Mouse (Mus musculus) limb, embryonic 14.5 days (tissue): Measurements from ENCODE around the gene Snw1. TPM values are rescaled to one million over a fixed set of nuclear protein-coding genes. Genes with fewer than 3 reads are reported as not detected.

Source experiments
- ATAC-seq: fragments of 200-750 bp; cut with Nextera tagmentation; 2 replicates; pipeline ENCODE4 v1.8.0; 2017; ENCODE audit warnings: low read depth, moderate number of reproducible peaks, moderate TSS enrichment; ENCODE audit not compliant: low FRiP score
- DNase-seq: peaks from one replicate; pipeline ENCODE4 v3.0.0-alpha.2; 2015; ENCODE audit warnings: low spot score
- H3K27ac ChIP-seq: fragments of 300-500 bp; sonication (generic); replicated peaks from 2 replicates; pipeline ENCODE4 v1.5.1; 2014; ENCODE audit warnings: low read depth, mild to moderate bottlenecking, low read length, moderate library complexity, mixed read lengths
- H3K27me3 ChIP-seq: fragments of 300-500 bp; sonication (generic); 2 replicates; pipeline ENCODE4 v1.6.1; 2014; ENCODE audit warnings: low read length, mixed read lengths; ENCODE audit not compliant: control insufficient read depth, insufficient read depth
- H3K36me3 ChIP-seq: fragments of 300-500 bp; sonication (generic); 2 replicates; pipeline ENCODE4 v1.6.1; 2014; ENCODE audit warnings: mild to moderate bottlenecking, low read length, moderate library complexity, mixed read lengths; ENCODE audit not compliant: control insufficient read depth, insufficient read depth
- H3K4me1 ChIP-seq: fragments of 300-500 bp; sonication (generic); 2 replicates; pipeline ENCODE4 v1.6.1; 2014; ENCODE audit warnings: antibody characterized with exemption, low read length, mixed read lengths; ENCODE audit not compliant: control insufficient read depth, insufficient read depth
- H3K4me2 ChIP-seq: fragments of 300-500 bp; sonication (generic); replicated peaks from 2 replicates; pipeline ENCODE4 v1.6.1; 2014; ENCODE audit warnings: low read depth, mild to moderate bottlenecking, low read length, moderate library complexity; ENCODE audit not compliant: severe bottlenecking
- H3K4me3 ChIP-seq: fragments of 300-500 bp; sonication (generic); replicated peaks from 2 replicates; pipeline ENCODE4 v1.5.1; 2014; ENCODE audit warnings: low read length
- H3K9ac ChIP-seq: fragments of 300-500 bp; sonication (generic); 2 replicates; pipeline ENCODE4 v1.6.1; 2014; ENCODE audit warnings: mild to moderate bottlenecking, low read depth, low read length, moderate library complexity; ENCODE audit not compliant: severe bottlenecking
- H3K9me3 ChIP-seq: fragments of 300-500 bp; sonication (generic); 2 replicates; pipeline ENCODE4 v1.6.1; 2016; ENCODE audit warnings: low read length; ENCODE audit not compliant: control insufficient read depth
- POLR2A ChIP-seq: fragments of 200-500 bp; IDR thresholded peaks from 2 replicates; pipeline ENCODE4 v1.8.0; 2012; ENCODE audit warnings: inconsistent platforms, mild to moderate bottlenecking, moderate library complexity, borderline replicate concordance; ENCODE audit not compliant: insufficient read depth, insufficient read length; ENCODE audit errors: extremely low read depth
- whole genome bisulfite sequencing: fragments of 180-500 bp; shearing (Covaris S2); extraction: QIAGEN DNeasy Blood & Tissue Kit; methylation state at CpG from one replicate; pipeline ENCODE4 v1.1.7; 2014; 5-methylcytosine and 5-hydroxymethylcytosine counted together
- polyA plus RNA-seq, 2 experiments: library from polyadenylated mRNA; depleted of rRNA in 1 of 2; stranded (reverse) in 1 of 2; unstranded in 1 of 2; fragments of >200 nt; fragmentation: Nextera tagmentation in 1 of 2; extraction: Ambion mirVana in 1 of 2; gene quantifications; 2 replicates each; pipeline versions ENCODE4 v1.2.1 to v1.2.3; 2012 to 2014

The Snw1 gene
- polyA plus RNA-seq, 2 experiments = 45.3 to 125 TPM

- H3K9me3 ChIP-seq = no peaks in the 10 kb centered on the region
- H3K9ac ChIP-seq = no peak overlapping the region
- 0 out of 2 replicates have a peak, but pooled peaks cover 4% of the 10 kb centered on the region for H3K36me3 ChIP-seq
- H3K27ac ChIP-seq = no peak overlapping the region
- no peak overlapping the region for H3K4me2 ChIP-seq
- WGBS = 72% methylated on average over 3 of the region's 3 CpGs
- ATAC-seq = no peak
- no peak for DNase-seq
- no peaks in the 10 kb centered on the region for H3K27me3 ChIP-seq
- TF ChIP-seq POLR2A = no peak
- H3K4me1 ChIP-seq = peaks cover 9% of the 10 kb centered on the region
- no peak overlapping the region for H3K4me3 ChIP-seq
Measured at GRCm38 (mm10) chr12:87474756-87475155, 2.7 kb upstream of the Snw1 start.

- DNase-seq (peak; percentile 50), ATAC-seq (0 out of 2 replicates have a peak, but pooled peaks have one; percentile 1)
- no peaks in the 10 kb centered on the region for H3K9me3 ChIP-seq
- H3K4me3 ChIP-seq = peak overlapping the region; percentile 77
- no peaks in the 10 kb centered on the region for H3K27me3 ChIP-seq
- peaks cover 25% of the 10 kb centered on the region for H3K36me3 ChIP-seq
- WGBS = under 1% methylated on average over 19 of the region's 19 CpGs
- H3K4me2 ChIP-seq = peak overlapping the region; percentile 72
- peak overlapping the region; percentile 91 for H3K27ac ChIP-seq
- TF ChIP-seq POLR2A = no peak
- peaks cover 9% of the 10 kb centered on the region for H3K4me1 ChIP-seq
- peak overlapping the region; percentile 94 for H3K9ac ChIP-seq
Measured at GRCm38 (mm10) chr12:87471421-87471963, 582 bp downstream of the Snw1 start.

- no peak overlapping the region for H3K27ac ChIP-seq
- peak overlapping the region; percentile 77 for H3K4me3 ChIP-seq
- peaks cover 9% of the 10 kb centered on the region for H3K4me1 ChIP-seq
- H3K9me3 ChIP-seq = no peaks in the 10 kb centered on the region
- TF ChIP-seq POLR2A = no peak
- no peak for DNase-seq
- no peak for ATAC-seq
- H3K36me3 ChIP-seq = peaks cover 31% of the 10 kb centered on the region
- WGBS = 49% methylated on average over 7 of the region's 7 CpGs
- peak overlapping the region; percentile 72 for H3K4me2 ChIP-seq
- H3K9ac ChIP-seq = peak overlapping the region; percentile 94
- H3K27me3 ChIP-seq = no peaks in the 10 kb centered on the region
Measured at GRCm38 (mm10) chr12:87470263-87471136, 1.6 kb downstream of the Snw1 start.

GRCm38 (mm10) chr12:87464678-87465297 is 7.3 kb downstream of the Snw1 start:
- Histone ChIP-seq H3K4me2 (no peak overlapping the region), H3K9ac (no peak overlapping the region), H3K9me3 (no peaks in the 10 kb centered on the region), H3K4me3 (no peak overlapping the region), H3K27ac (no peak overlapping the region), H3K36me3 (peaks cover 81% of the 10 kb centered on the region), H3K27me3 (no peaks in the 10 kb centered on the region), H3K4me1 (no peaks in the 10 kb centered on the region)
- 91% methylated on average over 6 of the region's 6 CpGs for WGBS
- no peak for TF ChIP-seq POLR2A
- DNase-seq (no peak), ATAC-seq (no peak)

- no peak for ATAC-seq
- WGBS = 91% methylated on average over 9 of the region's 9 CpGs
- Histone ChIP-seq H3K36me3 (peaks cover 78% of the 10 kb centered on the region), H3K4me3 (no peak overlapping the region), H3K27me3 (no peaks in the 10 kb centered on the region), H3K4me1 (peaks cover 2% of the 10 kb centered on the region), H3K27ac (no peak overlapping the region), H3K4me2 (no peak overlapping the region), H3K9ac (no peak overlapping the region), H3K9me3 (no peaks in the 10 kb centered on the region)
- no peak for TF ChIP-seq POLR2A
- no peak for DNase-seq
Measured at GRCm38 (mm10) chr12:87449456-87449855, 22.6 kb downstream of the Snw1 start.
